Mouse (Mus musculus): Measurements from ENCODE around the gene Mdga1. TPM values are rescaled to one million over a fixed set of nuclear protein-coding genes. Genes with fewer than 3 reads are reported as not detected.

Mdga1 gene
- polyA plus RNA-seq, 1 experiment from 2014 or later: 13.6 TPM

GRCm38 (mm10) chr17:29848793-29849435 lies 121.0 kb downstream of the Mdga1 start:
- ATAC-seq (ENCODE audit: low FRiP score): 0 out of 2 replicates have a peak, but pooled peaks have one; percentile 43
- peaks cover 12% of the 10 kb centered on the region; the same call in 1 of the 2 replicates for H3K4me1 ChIP-seq (replicated peaks)
- no peak overlapping the region for H3K4me3 ChIP-seq
- WGBS: 24% methylated on average over 17 of the region's 17 CpGs
- no peak overlapping the region for H3K9ac ChIP-seq
- H3K27me3 ChIP-seq: peaks cover 11% of the 10 kb centered on the region; the same call in 1 of the 2 replicates
- H3K27ac ChIP-seq: no peak overlapping the region
- H3K9me3 ChIP-seq: no peaks in the 10 kb centered on the region
- peaks cover 13% of the 10 kb centered on the region; the same call in 1 of the 2 replicates for H3K36me3 ChIP-seq
- no peak overlapping the region for H3K4me2 ChIP-seq

GRCm38 (mm10) chr17:29847291-29847690 lies 122.6 kb downstream of the Mdga1 start:
- Histone ChIP-seq H3K4me2 (no peak overlapping the region), H3K4me1 (replicated peaks) (peaks cover 11% of the 10 kb centered on the region), H3K27ac (no peak overlapping the region), H3K9ac (no peak overlapping the region), H3K27me3 (peaks cover 12% of the 10 kb centered on the region; the same call in 1 of the 2 replicates), H3K36me3 (peaks cover 13% of the 10 kb centered on the region; the same call in 1 of the 2 replicates), H3K9me3 (no peaks in the 10 kb centered on the region), H3K4me3 (no peak overlapping the region)
- WGBS: 44% methylated on average over 8 of the region's 8 CpGs
- no peak for ATAC-seq (ENCODE audit: low FRiP score)

- Histone ChIP-seq H3K9me3 (no peaks in the 10 kb centered on the region), H3K4me3 (no peak overlapping the region), H3K9ac (no peak overlapping the region), H3K4me1 (replicated peaks) (peaks cover 19% of the 10 kb centered on the region), H3K4me2 (no peak overlapping the region), H3K27ac (no peak overlapping the region), H3K27me3 (peaks cover 4% of the 10 kb centered on the region; the same call in 1 of the 2 replicates), H3K36me3 (peaks cover 11% of the 10 kb centered on the region; the same call in 1 of the 2 replicates)
- ATAC-seq (ENCODE audit: low FRiP score): no peak
- 76% methylated on average over 15 of the region's 15 CpGs for WGBS
Measured at GRCm38 (mm10) chr17:29846284-29846683, 123.6 kb downstream of the Mdga1 start.

GRCm38 (mm10) chr17:29844949-29845348 lies 124.9 kb downstream of the Mdga1 start:
- no peak for ATAC-seq (ENCODE audit: low FRiP score)
- peaks cover 21% of the 10 kb centered on the region for H3K4me1 ChIP-seq (replicated peaks)
- peaks cover 11% of the 10 kb centered on the region; the same call in 1 of the 2 replicates for H3K36me3 ChIP-seq
- H3K9me3 ChIP-seq: no peaks in the 10 kb centered on the region
- H3K9ac ChIP-seq: no peak overlapping the region
- no peak overlapping the region for H3K27ac ChIP-seq
- no peak overlapping the region for H3K4me3 ChIP-seq
- H3K27me3 ChIP-seq: peaks cover 4% of the 10 kb centered on the region; the same call in 1 of the 2 replicates
- WGBS: 92% methylated on average over 6 of the region's 6 CpGs
- no peak overlapping the region for H3K4me2 ChIP-seq

- H3K9ac ChIP-seq: no peak overlapping the region
- H3K27ac ChIP-seq: no peak overlapping the region
- no peaks in the 10 kb centered on the region for H3K9me3 ChIP-seq
- no peak overlapping the region for H3K4me2 ChIP-seq
- WGBS: 81% methylated on average over 7 of the region's 7 CpGs
- no peak overlapping the region for H3K4me3 ChIP-seq
- ATAC-seq (ENCODE audit: low FRiP score): no peak
- H3K36me3 ChIP-seq: peaks cover 16% of the 10 kb centered on the region; the same call in 1 of the 2 replicates
- peaks cover 34% of the 10 kb centered on the region for H3K4me1 ChIP-seq (replicated peaks)
- peaks cover 6% of the 10 kb centered on the region; the same call in 1 of the 2 replicates for H3K27me3 ChIP-seq
Measured at GRCm38 (mm10) chr17:29843419-29844162, 126.3 kb downstream of the Mdga1 start.

GRCm38 (mm10) chr17:29841781-29842690 lies 127.9 kb downstream of the Mdga1 start:
- Histone ChIP-seq H3K36me3 (peaks cover 16% of the 10 kb centered on the region; the same call in 1 of the 2 replicates), H3K4me2 (peak overlapping the region; percentile 65), H3K27ac (peak overlapping the region; percentile 12; the same call in 1 of the 2 replicates), H3K9ac (peak overlapping the region; percentile 68), H3K9me3 (no peaks in the 10 kb centered on the region), H3K4me3 (peak overlapping the region; percentile 36), H3K4me1 (replicated peaks) (peaks cover 48% of the 10 kb centered on the region), H3K27me3 (peaks cover 6% of the 10 kb centered on the region; the same call in 1 of the 2 replicates)
- 4% methylated on average over 46 of the region's 46 CpGs for WGBS
- 0 out of 2 replicates have a peak, but pooled peaks have one; percentile 29 for ATAC-seq (ENCODE audit: low FRiP score)

- peak overlapping the region; percentile 69 for H3K27ac ChIP-seq
- peak; percentile 46; the same call in 1 of the 2 replicates for ATAC-seq (ENCODE audit: low FRiP score)
- H3K9me3 ChIP-seq: no peaks in the 10 kb centered on the region
- H3K4me2 ChIP-seq: no peak overlapping the region
- H3K4me1 ChIP-seq (replicated peaks): peaks cover 59% of the 10 kb centered on the region
- H3K9ac ChIP-seq: no peak overlapping the region
- peaks cover 6% of the 10 kb centered on the region; the same call in 1 of the 2 replicates for H3K27me3 ChIP-seq
- no peak overlapping the region for H3K4me3 ChIP-seq
- 0 out of 2 replicates have a peak, but pooled peaks cover 5% of the 10 kb centered on the region for H3K36me3 ChIP-seq
- WGBS: 34% methylated on average over 3 of the region's 3 CpGs
Measured at GRCm38 (mm10) chr17:29838029-29838428, 131.9 kb downstream of the Mdga1 start.

GRCm38 (mm10) chr17:29837441-29837840 lies 132.4 kb downstream of the Mdga1 start:
- Histone ChIP-seq H3K27me3 (0 out of 2 replicates have a peak, but pooled peaks cover 2% of the 10 kb centered on the region), H3K36me3 (0 out of 2 replicates have a peak, but pooled peaks cover 5% of the 10 kb centered on the region), H3K27ac (peak overlapping the region; percentile 69; the same call in 1 of the 2 replicates), H3K9ac (peak overlapping the region; percentile 29; the same call in 1 of the 2 replicates), H3K4me1 (replicated peaks) (peaks cover 57% of the 10 kb centered on the region), H3K4me2 (no peak overlapping the region), H3K9me3 (no peaks in the 10 kb centered on the region), H3K4me3 (no peak overlapping the region)
- no peak for ATAC-seq (ENCODE audit: low FRiP score)
- whole genome bisulfite sequencing: 65% methylated on average over 8 of the region's 8 CpGs

GRCm38 (mm10) chr17:29834768-29835167 lies 135.1 kb downstream of the Mdga1 start:
- Histone ChIP-seq H3K27me3 (0 out of 2 replicates have a peak, but pooled peaks cover 2% of the 10 kb centered on the region), H3K4me2 (no peak overlapping the region), H3K4me3 (no peak overlapping the region), H3K9me3 (no peaks in the 10 kb centered on the region), H3K27ac (peak overlapping the region; percentile 74), H3K9ac (no peak overlapping the region), H3K36me3 (peaks cover 9% of the 10 kb centered on the region), H3K4me1 (replicated peaks) (peaks cover 42% of the 10 kb centered on the region)
- 0 out of 2 replicates have a peak, but pooled peaks have one; percentile 25 for ATAC-seq (ENCODE audit: low FRiP score)
- 46% methylated on average over 7 of the region's 7 CpGs for WGBS

GRCm38 (mm10) chr17:29834333-29834732 lies 135.6 kb downstream of the Mdga1 start:
- H3K36me3 ChIP-seq: peaks cover 6% of the 10 kb centered on the region
- no peaks in the 10 kb centered on the region for H3K27me3 ChIP-seq
- no peaks in the 10 kb centered on the region for H3K9me3 ChIP-seq
- no peak overlapping the region for H3K4me2 ChIP-seq
- ATAC-seq (ENCODE audit: low FRiP score): no peak
- H3K9ac ChIP-seq: no peak overlapping the region
- H3K4me3 ChIP-seq: no peak overlapping the region
- H3K27ac ChIP-seq: peak overlapping the region; percentile 74
- peaks cover 38% of the 10 kb centered on the region for H3K4me1 ChIP-seq (replicated peaks)
- WGBS: 49% methylated on average over 9 of the region's 9 CpGs

GRCm38 (mm10) chr17:29831696-29832095 lies 138.2 kb downstream of the Mdga1 start:
- Histone ChIP-seq H3K4me2 (no peak overlapping the region), H3K4me3 (no peak overlapping the region), H3K9me3 (no peaks in the 10 kb centered on the region), H3K27ac (no peak overlapping the region), H3K36me3 (peaks cover 6% of the 10 kb centered on the region), H3K27me3 (no peaks in the 10 kb centered on the region), H3K9ac (no peak overlapping the region), H3K4me1 (replicated peaks) (peaks cover 15% of the 10 kb centered on the region)
- WGBS: 94% methylated on average over 11 of the region's 11 CpGs
- no peak for ATAC-seq (ENCODE audit: low FRiP score)
